Mouse (Mus musculus) liver, postnatal 0 days (tissue): Measurements from ENCODE around the gene Ppp1r11. TPM values are rescaled to one million over a fixed set of nuclear protein-coding genes. Genes with fewer than 3 reads are reported as not detected.

Experiments
- ATAC-seq: fragments of 200-750 bp; cut with Nextera tagmentation; 2 replicates; pipeline ENCODE4 v1.8.0; 2017; ENCODE audit warnings: mild to moderate bottlenecking, moderate library complexity
- DNase-seq: peaks from one replicate; pipeline ENCODE4 v3.0.0-alpha.2; 2016
- H3K27ac ChIP-seq: fragments of 300-500 bp; sonication (generic); 2 replicates; pipeline ENCODE4 v1.5.1; 2014; ENCODE audit warnings: antibody characterized with exemption, moderate library complexity, mild to moderate bottlenecking, low read depth
- H3K27me3 ChIP-seq: fragments of 300-500 bp; sonication (generic); 2 replicates; pipeline ENCODE4 v1.6.1; 2014; ENCODE audit warnings: low read length, control low read depth, mixed read lengths; ENCODE audit not compliant: insufficient read depth
- H3K36me3 ChIP-seq: fragments of 300-500 bp; sonication (generic); replicated peaks from 2 replicates; pipeline ENCODE4 v1.6.1; 2014; ENCODE audit warnings: mild to moderate bottlenecking, control low read depth, low read length, moderate library complexity, mixed read lengths; ENCODE audit not compliant: insufficient read depth
- H3K4me1 ChIP-seq: fragments of 300-500 bp; sonication (generic); 2 replicates; pipeline ENCODE4 v1.6.1; 2014; ENCODE audit warnings: antibody characterized with exemption, mild to moderate bottlenecking, control low read depth; ENCODE audit not compliant: insufficient read depth
- H3K4me2 ChIP-seq: fragments of 300-500 bp; sonication (generic); 2 replicates; pipeline ENCODE4 v1.6.1; 2014; ENCODE audit warnings: low read depth, mild to moderate bottlenecking, low read length, moderate library complexity, mixed read lengths
- H3K4me3 ChIP-seq: fragments of 300-500 bp; sonication (generic); 2 replicates; pipeline ENCODE4 v1.5.1; 2014; ENCODE audit warnings: low read depth, low read length
- H3K9ac ChIP-seq: fragments of 300-500 bp; sonication (generic); replicated peaks from 2 replicates; pipeline ENCODE4 v1.6.1; 2014; ENCODE audit warnings: mild to moderate bottlenecking, moderate library complexity
- H3K9me3 ChIP-seq: fragments of 300-500 bp; sonication (generic); 2 replicates; pipeline ENCODE4 v1.6.1; 2016; ENCODE audit warnings: mild to moderate bottlenecking, control low read depth, low read length, mixed read lengths
- CTCF ChIP-seq: sonication (generic); IDR thresholded peaks from 2 replicates; pipeline ENCODE4 v1.5.1; 2016; ENCODE audit warnings: antibody characterized with exemption, low read depth
- EP300 ChIP-seq: IDR thresholded peaks from 2 replicates; pipeline ENCODE4 v1.6.1; 2016; ENCODE audit warnings: antibody characterized with exemption, low read depth, mild to moderate bottlenecking
- WGBS: fragments of 180-500 bp; shearing (Covaris S2); extraction: QIAGEN DNeasy Blood & Tissue Kit; methylation state at CpG from one replicate; pipeline ENCODE4 v1.1.7; 2014; ENCODE audit not compliant: insufficient replicate concordance; 5-methylcytosine and 5-hydroxymethylcytosine counted together
- polyA plus RNA-seq: library from polyadenylated mRNA; unstranded; fragments of >200 nt; fragmentation: Nextera tagmentation; extraction: Ambion mirVana; gene quantifications from 2 replicates; pipeline ENCODE4 v1.2.1, GENCODE M21; 2015

The Ppp1r11 gene
- polyA plus RNA-seq, 1 experiment from 2014 or later, result 41.7 TPM

DNA sequence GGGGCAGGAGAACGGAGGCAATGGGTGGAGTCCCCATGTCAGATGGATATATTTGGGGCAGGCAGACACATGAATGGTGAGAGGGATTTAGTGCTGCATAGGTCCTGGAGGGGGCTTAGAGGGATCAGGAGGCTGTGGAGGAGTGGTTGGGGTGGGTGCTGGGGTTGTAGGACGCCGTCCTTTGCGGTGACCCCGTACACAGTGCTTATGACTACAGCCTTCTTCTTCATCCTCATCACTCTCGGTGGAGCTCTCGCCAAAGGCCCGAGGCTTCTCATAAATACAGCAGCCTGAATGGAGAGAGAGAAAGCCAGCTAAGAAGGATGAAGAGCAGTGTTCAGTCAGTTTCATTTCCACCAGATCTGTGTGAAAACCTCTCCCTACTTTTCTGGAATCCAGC is 2.3 kb downstream of the Ppp1r11 start:
- DNase-seq (no peak), ATAC-seq (no peak)
- peaks cover 13% of the 10 kb centered on the region for H3K4me1 ChIP-seq
- H3K9ac ChIP-seq, result no peak overlapping the region
- TF ChIP-seq CTCF (no peak), EP300 (no peak)
- H3K4me3 ChIP-seq, result no peak overlapping the region
- no peaks in the 10 kb centered on the region for H3K9me3 ChIP-seq
- H3K27me3 ChIP-seq, result peaks cover 31% of the 10 kb centered on the region
- no peak overlapping the region for H3K4me2 ChIP-seq
- WGBS, result 92% methylated on average over 8 of the region's 8 CpGs
- H3K36me3 ChIP-seq, result peaks cover 12% of the 10 kb centered on the region
- H3K27ac ChIP-seq, result no peak overlapping the region

DNA sequence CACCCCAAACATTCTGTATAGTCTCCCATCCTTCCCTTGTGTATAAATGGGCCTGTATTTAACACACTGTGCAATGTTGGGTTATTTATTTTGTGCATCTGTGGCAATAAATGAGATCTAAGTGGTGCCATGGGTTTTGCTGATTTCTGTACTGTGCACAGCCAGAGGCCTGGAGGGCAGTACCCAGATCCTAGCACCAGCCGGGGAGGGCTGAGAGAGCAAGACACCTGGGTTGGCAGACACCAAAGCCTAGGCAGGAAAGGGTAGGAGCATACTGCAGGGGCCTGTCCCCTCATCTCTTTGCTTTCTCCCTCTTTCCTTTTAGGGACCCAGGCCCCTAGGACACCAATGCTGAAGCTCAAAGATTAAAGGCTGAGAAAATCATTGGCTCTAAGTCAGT is 3.3 kb downstream of the Ppp1r11 start:
- H3K9me3 ChIP-seq, result no peaks in the 10 kb centered on the region
- WGBS, result 94% methylated on average over 1 of the region's 1 CpGs
- no peak for ATAC-seq
- no peak overlapping the region for H3K4me2 ChIP-seq
- H3K4me3 ChIP-seq, result no peak overlapping the region
- H3K9ac ChIP-seq, result no peak overlapping the region
- peaks cover 41% of the 10 kb centered on the region for H3K27me3 ChIP-seq
- peaks cover 12% of the 10 kb centered on the region for H3K36me3 ChIP-seq
- peaks cover 13% of the 10 kb centered on the region for H3K4me1 ChIP-seq
- H3K27ac ChIP-seq, result no peak overlapping the region
- no peak for DNase-seq
- TF ChIP-seq CTCF (no peak), EP300 (no peak)

DNA sequence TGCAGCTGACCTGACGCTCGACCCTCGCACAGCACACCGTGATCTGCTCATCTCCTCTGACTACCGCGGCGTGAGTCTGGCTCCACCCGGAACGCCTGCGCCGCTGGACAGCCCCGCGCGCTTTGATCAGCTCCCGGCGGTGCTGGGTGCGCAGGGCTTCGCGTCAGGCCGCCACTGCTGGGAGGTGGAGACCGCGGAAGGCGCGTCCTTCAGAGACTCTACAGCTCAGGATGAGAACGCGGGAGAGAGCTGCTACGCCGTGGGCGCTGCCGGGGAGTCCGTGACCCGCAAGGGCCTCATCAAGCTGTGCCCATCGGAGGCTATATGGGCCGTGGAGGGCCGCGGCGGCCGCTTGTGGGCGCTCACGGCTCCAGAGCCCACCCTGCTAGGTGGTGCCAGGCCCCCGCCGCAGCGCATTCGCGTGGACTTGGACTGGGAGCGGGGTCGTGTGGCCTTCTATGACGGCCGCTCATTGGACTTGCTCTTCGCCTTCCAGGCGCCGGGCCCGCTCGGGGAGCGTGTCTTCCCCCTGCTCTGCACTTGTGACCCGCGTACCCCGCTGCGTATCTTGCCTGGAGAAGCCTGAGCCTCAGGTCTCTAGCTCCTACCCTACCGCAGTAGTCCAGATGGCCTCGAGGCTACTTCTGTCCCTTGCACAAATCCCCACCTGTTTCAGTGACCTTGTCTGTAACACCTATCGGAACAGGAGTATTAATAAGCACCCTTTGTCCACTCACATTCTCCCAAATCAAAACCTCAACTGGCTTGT is 4.3 kb downstream of the Ppp1r11 start:
- no peak for ATAC-seq
- Histone ChIP-seq H3K27ac (no peak overlapping the region), H3K4me2 (peak overlapping the region; percentile 66), H3K36me3 (peaks cover 12% of the 10 kb centered on the region), H3K9me3 (no peaks in the 10 kb centered on the region), H3K4me3 (peak overlapping the region; percentile 28), H3K4me1 (peaks cover 13% of the 10 kb centered on the region), H3K9ac (no peak overlapping the region), H3K27me3 (peaks cover 52% of the 10 kb centered on the region)
- peak; percentile 31 for DNase-seq
- WGBS, result 7% methylated on average over 60 of the region's 62 CpGs
- TF ChIP-seq EP300 (no peak), CTCF (peak; percentile 33)

DNA sequence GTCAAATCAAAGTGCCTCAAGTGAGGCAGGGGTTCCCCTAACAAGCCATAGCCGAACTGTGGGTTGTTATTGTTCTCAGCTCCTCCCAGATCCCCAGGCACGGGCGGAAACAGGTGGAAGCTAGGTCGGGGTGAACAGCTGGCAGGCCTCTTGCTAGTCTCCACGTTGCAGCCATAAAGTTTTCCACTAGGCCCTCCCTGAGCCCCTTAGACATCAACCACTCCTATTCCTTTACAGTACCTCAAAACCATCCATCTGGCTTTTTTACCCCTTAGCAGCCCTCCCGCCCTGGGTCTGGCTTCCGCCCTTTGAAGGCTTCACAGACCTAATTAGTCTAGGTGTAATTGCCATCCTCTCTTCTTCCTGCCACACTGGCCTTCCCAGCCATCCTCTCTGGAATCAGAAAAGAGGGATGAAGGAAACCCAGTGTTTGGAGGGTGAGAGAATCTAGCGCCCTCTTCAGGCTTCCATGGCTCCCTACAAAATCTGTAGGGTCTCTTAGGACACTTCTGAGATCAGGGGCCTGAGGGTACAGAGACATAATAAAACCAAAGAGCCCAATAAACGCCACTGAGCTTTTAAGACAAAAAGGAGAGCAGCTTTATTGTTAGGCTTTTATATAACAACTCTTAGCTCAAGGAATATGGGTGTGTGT is 7.3 kb downstream of the Ppp1r11 start:
- no peak overlapping the region for H3K9ac ChIP-seq
- no peaks in the 10 kb centered on the region for H3K9me3 ChIP-seq
- 0 out of 2 replicates have a peak, but pooled peaks cover 8% of the 10 kb centered on the region for H3K4me1 ChIP-seq
- H3K27ac ChIP-seq, result no peak overlapping the region
- no peak for ATAC-seq
- H3K27me3 ChIP-seq, result peaks cover 66% of the 10 kb centered on the region
- DNase-seq, result no peak
- no peak overlapping the region for H3K4me2 ChIP-seq
- 21% methylated on average over 9 of the region's 9 CpGs for WGBS
- H3K36me3 ChIP-seq, result peaks cover 6% of the 10 kb centered on the region; the same call in 1 of the 2 replicates
- H3K4me3 ChIP-seq, result no peak overlapping the region
- TF ChIP-seq CTCF, result 0 out of 2 replicates have a peak, but pooled peaks have one; percentile 7
- TF ChIP-seq EP300, result no peak

DNA sequence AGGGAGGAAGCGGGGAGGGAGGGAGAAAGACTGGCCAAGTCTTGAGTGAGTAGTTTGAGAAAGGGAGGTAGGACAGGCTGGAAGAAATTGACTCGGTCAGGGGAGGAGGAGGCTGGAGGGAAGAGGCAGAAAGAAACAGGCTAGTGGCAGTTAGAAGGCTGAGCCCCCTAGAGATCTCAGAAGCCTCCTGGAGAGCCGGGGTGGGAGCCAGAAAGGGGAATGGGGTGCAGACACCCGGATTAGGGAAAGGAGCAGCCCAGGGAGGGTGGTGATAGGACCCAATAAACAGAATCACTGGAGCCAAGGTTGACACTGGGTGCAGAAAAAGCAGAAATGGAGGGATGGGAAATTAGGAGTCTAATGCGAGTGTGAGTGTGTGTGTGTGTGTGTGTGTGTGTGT is 7.8 kb downstream of the Ppp1r11 start:
- Histone ChIP-seq H3K9ac (no peak overlapping the region), H3K9me3 (no peaks in the 10 kb centered on the region), H3K4me1 (0 out of 2 replicates have a peak, but pooled peaks cover 8% of the 10 kb centered on the region), H3K27ac (no peak overlapping the region), H3K27me3 (peaks cover 67% of the 10 kb centered on the region), H3K4me2 (0 out of 2 replicates have a peak overlapping the region, but pooled peaks have one; percentile 69), H3K36me3 (peaks cover under 1% of the 10 kb centered on the region; the same call in 1 of the 2 replicates), H3K4me3 (no peak overlapping the region)
- no peak for DNase-seq
- WGBS, result 24% methylated on average over 5 of the region's 5 CpGs
- TF ChIP-seq CTCF (no peak), EP300 (no peak)
- ATAC-seq, result no peak

DNA sequence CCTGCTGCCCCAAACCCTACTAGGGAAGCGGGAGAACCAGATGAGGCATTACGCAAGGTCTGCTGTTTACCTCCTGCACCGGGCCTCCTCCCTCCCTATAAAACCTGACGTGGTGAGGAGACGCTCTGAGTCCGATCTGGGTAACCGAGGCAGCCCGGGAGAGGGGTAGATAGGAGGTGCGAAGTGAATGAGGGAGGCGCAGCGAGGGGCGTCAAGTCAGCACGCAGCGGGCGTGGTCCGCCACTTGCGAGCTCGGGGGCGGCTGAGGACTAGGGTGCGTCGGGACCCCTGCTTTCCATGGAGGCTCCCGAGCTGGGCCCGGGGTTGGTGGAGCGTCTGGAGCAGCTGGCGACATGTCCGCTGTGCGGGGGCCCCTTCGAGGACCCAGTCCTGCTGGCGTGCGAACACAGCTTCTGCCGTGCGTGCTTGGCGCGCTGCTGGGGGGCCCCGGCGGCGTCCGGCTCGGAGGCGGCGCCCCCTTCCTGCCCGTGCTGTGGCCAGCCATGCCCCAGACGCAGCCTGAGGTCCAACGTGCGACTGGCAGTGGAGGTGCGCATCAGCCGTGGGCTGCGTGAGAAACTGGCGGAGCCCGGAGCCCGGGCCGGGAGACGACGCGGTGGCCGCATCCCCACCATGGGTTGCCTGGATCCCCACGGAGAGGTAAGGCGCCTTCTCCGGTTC is 8.6 kb downstream of the Ppp1r11 start, which contains the start of gene Rnf39:
Gene Rnf39, plus strand, starts transcription at position 128 of the 681 bp plus-strand sequence.
- peak within 1 kb of the TSS; percentile 42 for H3K4me3 ChIP-seq
- 0 out of 2 replicates have a peak, but pooled peaks cover 8% of the 10 kb centered on the region for H3K4me1 ChIP-seq
- TF ChIP-seq CTCF (no peak), EP300 (no peak)
- no peak within 1 kb of the TSS for H3K27ac ChIP-seq
- peak within 1 kb of the TSS; percentile 69 for H3K4me2 ChIP-seq
- DNase-seq (peak; percentile 20), ATAC-seq (peak; percentile 64; the same call in 1 of the 2 replicates)
- no peaks in the 10 kb centered on the region for H3K9me3 ChIP-seq
- whole genome bisulfite sequencing, result 3% methylated on average over 53 of the region's 59 CpGs
- no peak within 1 kb of the TSS; the same call in 1 of the 2 replicates for H3K9ac ChIP-seq
- H3K27me3 ChIP-seq, result peaks cover 69% of the 10 kb centered on the region
- no peaks in the 10 kb centered on the region for H3K36me3 ChIP-seq
